Mouse (Mus musculus) liver, postnatal 0 days (tissue): ENCODE measurements around the gene Msh5. TPM values are rescaled to one million over a fixed set of nuclear protein-coding genes. Genes with fewer than 3 reads are reported as not detected.
A peak's percentile ranks its signal among the peaks of the same experiment; 100 is the strongest.

Experiments used
- ATAC-seq: fragments of 200-750 bp; cut with Nextera tagmentation; 2 replicates; pipeline ENCODE4 v1.8.0; 2017; ENCODE audit warnings: mild to moderate bottlenecking, moderate library complexity
- DNase-seq: peaks from one replicate; pipeline ENCODE4 v3.0.0-alpha.2; 2016
- H3K27ac ChIP-seq: fragments of 300-500 bp; sonication (generic); 2 replicates; pipeline ENCODE4 v1.5.1; 2014; ENCODE audit warnings: antibody characterized with exemption, moderate library complexity, mild to moderate bottlenecking, low read depth
- H3K27me3 ChIP-seq: fragments of 300-500 bp; sonication (generic); 2 replicates; pipeline ENCODE4 v1.6.1; 2014; ENCODE audit warnings: low read length, control low read depth, mixed read lengths; ENCODE audit not compliant: insufficient read depth
- H3K36me3 ChIP-seq: fragments of 300-500 bp; sonication (generic); replicated peaks from 2 replicates; pipeline ENCODE4 v1.6.1; 2014; ENCODE audit warnings: mild to moderate bottlenecking, control low read depth, low read length, moderate library complexity, mixed read lengths; ENCODE audit not compliant: insufficient read depth
- H3K4me1 ChIP-seq: fragments of 300-500 bp; sonication (generic); 2 replicates; pipeline ENCODE4 v1.6.1; 2014; ENCODE audit warnings: antibody characterized with exemption, mild to moderate bottlenecking, control low read depth; ENCODE audit not compliant: insufficient read depth
- H3K4me2 ChIP-seq: fragments of 300-500 bp; sonication (generic); 2 replicates; pipeline ENCODE4 v1.6.1; 2014; ENCODE audit warnings: low read depth, mild to moderate bottlenecking, low read length, moderate library complexity, mixed read lengths
- H3K4me3 ChIP-seq: fragments of 300-500 bp; sonication (generic); 2 replicates; pipeline ENCODE4 v1.5.1; 2014; ENCODE audit warnings: low read depth, low read length
- H3K9ac ChIP-seq: fragments of 300-500 bp; sonication (generic); replicated peaks from 2 replicates; pipeline ENCODE4 v1.6.1; 2014; ENCODE audit warnings: mild to moderate bottlenecking, moderate library complexity
- H3K9me3 ChIP-seq: fragments of 300-500 bp; sonication (generic); 2 replicates; pipeline ENCODE4 v1.6.1; 2016; ENCODE audit warnings: mild to moderate bottlenecking, control low read depth, low read length, mixed read lengths
- CTCF ChIP-seq: sonication (generic); IDR thresholded peaks from 2 replicates; pipeline ENCODE4 v1.5.1; 2016; ENCODE audit warnings: antibody characterized with exemption, low read depth
- EP300 ChIP-seq: IDR thresholded peaks from 2 replicates; pipeline ENCODE4 v1.6.1; 2016; ENCODE audit warnings: antibody characterized with exemption, low read depth, mild to moderate bottlenecking
- WGBS: fragments of 180-500 bp; shearing (Covaris S2); extraction: QIAGEN DNeasy Blood & Tissue Kit; methylation state at CpG from one replicate; pipeline ENCODE4 v1.1.7; 2014; ENCODE audit not compliant: insufficient replicate concordance; 5-methylcytosine and 5-hydroxymethylcytosine counted together
- polyA plus RNA-seq: library from polyadenylated mRNA; unstranded; fragments of >200 nt; fragmentation: Nextera tagmentation; extraction: Ambion mirVana; gene quantifications from 2 replicates; pipeline ENCODE4 v1.2.1, GENCODE M21; 2015

Gene Msh5
- polyA plus RNA-seq, 1 experiment from 2014 or later: 4.2 TPM

GRCm38 (mm10) chr17:35070556-35071229 lies 24.1 kb upstream of the Msh5 start:
- Histone ChIP-seq H3K4me1 (peaks cover 2% of the 10 kb centered on the region), H3K4me3 (no peak overlapping the region), H3K36me3 (no peaks in the 10 kb centered on the region), H3K27ac (no peak overlapping the region), H3K9me3 (no peaks in the 10 kb centered on the region), H3K27me3 (peaks cover 25% of the 10 kb centered on the region), H3K4me2 (no peak overlapping the region), H3K9ac (no peak overlapping the region; the same call in 1 of the 2 replicates)
- 45% methylated on average over 6 of the region's 6 CpGs for WGBS
- ATAC-seq (no peak), DNase-seq (no peak)
- TF ChIP-seq CTCF: no peak
- TF ChIP-seq EP300: no peak

- no peaks in the 10 kb centered on the region for H3K9me3 ChIP-seq
- no peaks in the 10 kb centered on the region for H3K36me3 ChIP-seq
- no peak overlapping the region for H3K4me3 ChIP-seq
- H3K4me2 ChIP-seq: no peak overlapping the region
- H3K27me3 ChIP-seq: peaks cover 48% of the 10 kb centered on the region
- WGBS: 70% methylated on average over 17 of the region's 17 CpGs
- no peak overlapping the region for H3K27ac ChIP-seq
- no peak overlapping the region for H3K9ac ChIP-seq
- peaks cover 13% of the 10 kb centered on the region for H3K4me1 ChIP-seq
- DNase-seq (no peak), ATAC-seq (no peak)
- TF ChIP-seq CTCF: no peak
- no peak for TF ChIP-seq EP300
Observed at GRCm38 (mm10) chr17:35068213-35068914, 21.8 kb upstream of the Msh5 start.

GRCm38 (mm10) chr17:35066084-35066483 lies 19.5 kb upstream of the Msh5 start, which contains the start of gene Mpig6b:
TSS of gene Mpig6b (minus strand) at chr17:35066184.
- 44% methylated on average over 10 of the region's 10 CpGs for WGBS
- ATAC-seq: no peak
- Histone ChIP-seq H3K9me3 (no peaks in the 10 kb centered on the region), H3K4me3 (peak within 1 kb of the TSS; percentile 46), H3K27ac (no peak within 1 kb of the TSS), H3K36me3 (0 out of 2 replicates have a peak, but pooled peaks cover 2% of the 10 kb centered on the region), H3K9ac (peak within 1 kb of the TSS; percentile 22; the same call in 1 of the 2 replicates), H3K27me3 (peaks cover 51% of the 10 kb centered on the region), H3K4me2 (peak within 1 kb of the TSS; percentile 79), H3K4me1 (peaks cover 13% of the 10 kb centered on the region)
- DNase-seq: no peak
- TF ChIP-seq CTCF (no peak), EP300 (no peak)

GRCm38 (mm10) chr17:35064951-35065947 lies 18.7 kb upstream of the Msh5 start, which contains the start of gene Ly6g6c:
TSS of gene Ly6g6c (plus strand) at chr17:35065388.
- Histone ChIP-seq H3K9me3 (no peaks in the 10 kb centered on the region), H3K4me3 (peak within 1 kb of the TSS; percentile 46), H3K4me2 (peak within 1 kb of the TSS; percentile 79), H3K9ac (peak within 1 kb of the TSS; percentile 22; the same call in 1 of the 2 replicates), H3K36me3 (peaks cover 7% of the 10 kb centered on the region; the same call in 1 of the 2 replicates), H3K27ac (no peak within 1 kb of the TSS), H3K4me1 (peaks cover 16% of the 10 kb centered on the region), H3K27me3 (peaks cover 51% of the 10 kb centered on the region)
- ATAC-seq (peak; percentile 49), DNase-seq (peak; percentile 54)
- no peak for TF ChIP-seq CTCF
- no peak for TF ChIP-seq EP300
- 1% methylated on average over 48 of the region's 48 CpGs for WGBS

- peak overlapping the region; percentile 46 for H3K4me3 ChIP-seq
- no peak for ATAC-seq
- H3K9ac ChIP-seq: no peak overlapping the region
- WGBS: 31% methylated on average over 10 of the region's 10 CpGs
- H3K4me2 ChIP-seq: peak overlapping the region; percentile 79
- DNase-seq: no peak
- TF ChIP-seq CTCF: no peak
- TF ChIP-seq EP300: no peak
- peaks cover 49% of the 10 kb centered on the region for H3K27me3 ChIP-seq
- H3K36me3 ChIP-seq: peaks cover 7% of the 10 kb centered on the region; the same call in 1 of the 2 replicates
- H3K27ac ChIP-seq: no peak overlapping the region
- no peaks in the 10 kb centered on the region for H3K9me3 ChIP-seq
- H3K4me1 ChIP-seq: peaks cover 24% of the 10 kb centered on the region
Observed at GRCm38 (mm10) chr17:35064378-35064877, 17.9 kb upstream of the Msh5 start.
